Mouse (Mus musculus): ENCODE data around the gene Wdr46.

The Wdr46 gene

GRCm38 (mm10) chr17:33911052-33911812 lies 29.2 kb upstream of the Wdr46 start:
- DNase-seq (ENCODE audit: low spot score) = no peak

- no peak for DNase-seq (ENCODE audit: low spot score)
Observed at GRCm38 (mm10) chr17:33911813-33912414, 28.5 kb upstream of the Wdr46 start.

DNA sequence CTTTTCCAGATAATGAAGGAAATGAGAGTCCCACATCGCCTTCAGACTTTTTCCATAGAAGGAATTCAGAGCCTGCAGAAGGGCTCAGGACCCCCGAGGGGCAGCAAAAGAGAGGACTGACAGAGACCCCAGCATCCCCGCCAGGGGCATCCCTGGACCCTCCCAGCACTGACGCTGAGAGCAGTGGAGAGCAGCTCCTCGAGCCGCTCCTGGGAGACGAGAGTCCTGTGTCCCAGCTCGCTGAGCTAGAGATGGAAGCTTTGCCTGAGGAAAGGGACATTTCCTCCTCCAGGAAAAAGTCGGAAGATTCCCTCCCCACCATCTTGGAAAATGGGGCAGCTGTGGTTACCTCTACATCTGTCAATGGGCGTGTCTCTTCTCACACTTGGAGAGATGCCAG lies 27.2 kb upstream of the Wdr46 start:
- no peak for DNase-seq (ENCODE audit: low spot score)

GRCm38 (mm10) chr17:33913905-33914304 lies 26.6 kb upstream of the Wdr46 start:
- no peak for DNase-seq (ENCODE audit: low spot score)

DNA sequence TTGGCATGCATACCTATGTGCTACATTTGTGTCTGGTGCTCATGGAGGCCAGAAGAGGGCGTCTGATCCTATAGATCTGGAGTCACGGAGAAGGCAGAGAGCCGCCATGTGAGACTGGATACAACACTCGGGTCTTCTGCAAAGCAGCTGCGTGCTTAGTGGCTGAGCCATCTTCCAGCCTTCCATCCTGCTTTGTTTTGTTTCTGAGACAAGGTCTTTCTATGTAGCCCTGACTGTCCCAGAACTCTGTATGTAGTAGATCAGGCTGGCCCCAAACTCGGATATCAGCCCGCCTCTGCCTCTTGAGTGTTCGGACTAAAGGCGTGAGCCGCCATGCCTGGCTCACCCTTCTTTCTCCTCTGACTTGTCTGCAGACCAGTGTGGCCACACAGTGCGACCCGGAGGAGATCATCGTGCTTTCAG lies 25.5 kb upstream of the Wdr46 start:
- no peak for DNase-seq (ENCODE audit: low spot score)

- peak; percentile 96 for DNase-seq (ENCODE audit: low spot score)
Observed at GRCm38 (mm10) chr17:33915671-33916250, 24.7 kb upstream of the Wdr46 start, which contains the start of the genes Tapbp and Zbtb22. Tapbp (plus strand) TSS chr17:33915899. Zbtb22 (plus strand) TSS chr17:33915904.

GRCm38 (mm10) chr17:33916294-33916693 lies 24.2 kb upstream of the Wdr46 start:
- DNase-seq (ENCODE audit: low spot score) = no peak

GRCm38 (mm10) chr17:33916847-33917655 lies 23.4 kb upstream of the Wdr46 start:
- DNase-seq (ENCODE audit: low spot score) = no peak

DNA sequence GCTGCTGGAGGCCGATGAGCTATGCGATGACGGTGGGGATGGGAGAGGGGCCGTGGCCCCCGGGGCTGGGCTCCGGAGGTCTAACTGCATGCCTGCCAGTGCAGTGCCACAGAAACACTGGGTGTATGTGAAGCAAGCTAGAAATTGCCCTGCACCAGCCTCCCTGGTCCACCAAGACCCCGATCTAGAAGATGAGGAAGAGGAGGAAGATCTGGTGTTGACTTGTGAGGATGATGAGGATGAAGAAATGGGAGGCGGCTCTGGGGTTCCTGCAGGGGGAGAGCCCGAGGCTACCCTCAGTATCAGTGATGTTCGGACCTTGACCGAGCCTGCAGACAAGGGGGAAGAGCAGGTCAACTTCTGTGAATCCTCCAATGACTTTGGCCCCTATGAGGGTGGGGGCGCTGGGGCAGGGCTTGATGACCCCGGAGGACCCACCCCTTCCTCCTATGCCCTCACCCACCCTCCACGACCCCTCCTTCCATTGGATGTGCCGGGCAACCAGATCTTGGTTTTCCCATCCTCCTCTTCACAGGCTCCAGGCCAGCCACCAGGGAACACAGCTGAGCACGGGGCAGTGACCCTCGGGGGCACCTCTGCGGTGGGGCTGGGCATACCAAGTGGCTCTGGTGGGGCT lies 22.7 kb upstream of the Wdr46 start:
- DNase-seq (ENCODE audit: low spot score) = no peak

DNA sequence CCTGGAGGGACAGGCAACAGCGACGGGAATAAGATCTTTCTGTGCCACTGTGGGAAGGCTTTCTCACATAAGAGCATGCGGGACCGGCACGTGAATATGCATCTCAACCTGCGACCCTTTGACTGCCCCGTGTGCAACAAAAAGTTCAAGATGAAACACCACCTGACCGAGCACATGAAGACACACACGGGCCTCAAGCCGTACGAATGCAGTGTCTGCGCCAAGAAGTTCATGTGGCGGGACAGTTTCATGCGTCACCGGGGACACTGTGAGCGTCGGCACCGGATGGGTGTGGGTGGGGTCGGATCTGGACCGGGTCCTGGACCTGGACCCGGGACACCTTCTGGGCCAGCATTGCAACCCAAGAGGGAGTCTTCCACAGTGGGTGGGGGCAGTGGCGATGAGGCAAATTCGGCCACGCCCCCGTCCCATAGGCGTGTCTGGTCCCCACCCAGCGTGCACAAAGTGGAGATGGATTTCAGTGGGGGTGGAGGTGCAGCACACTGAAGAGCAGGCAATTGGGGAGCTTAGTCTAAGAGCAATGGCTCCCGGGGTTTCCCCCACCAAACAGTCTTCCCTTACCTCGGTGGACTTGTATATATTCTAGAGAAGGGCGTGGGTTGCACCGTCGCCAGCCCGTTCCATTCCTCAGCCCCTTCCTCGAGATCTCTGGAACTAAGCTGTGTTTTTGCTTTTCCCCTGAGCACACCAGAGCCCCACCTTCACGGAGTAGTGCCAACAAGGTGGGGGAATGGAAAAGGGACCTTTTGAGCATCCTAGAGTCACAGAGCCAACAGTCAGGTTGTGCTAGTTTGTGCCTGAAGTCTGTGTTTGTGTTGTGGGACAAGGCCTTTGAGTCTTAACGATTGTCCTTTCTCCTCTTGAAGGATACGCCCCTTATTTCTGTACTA lies 21.9 kb upstream of the Wdr46 start:
- no peak for DNase-seq (ENCODE audit: low spot score)

- DNase-seq (ENCODE audit: low spot score) = peak; percentile 63
Observed at GRCm38 (mm10) chr17:33919351-33920281, 20.8 kb upstream of the Wdr46 start.

DNA sequence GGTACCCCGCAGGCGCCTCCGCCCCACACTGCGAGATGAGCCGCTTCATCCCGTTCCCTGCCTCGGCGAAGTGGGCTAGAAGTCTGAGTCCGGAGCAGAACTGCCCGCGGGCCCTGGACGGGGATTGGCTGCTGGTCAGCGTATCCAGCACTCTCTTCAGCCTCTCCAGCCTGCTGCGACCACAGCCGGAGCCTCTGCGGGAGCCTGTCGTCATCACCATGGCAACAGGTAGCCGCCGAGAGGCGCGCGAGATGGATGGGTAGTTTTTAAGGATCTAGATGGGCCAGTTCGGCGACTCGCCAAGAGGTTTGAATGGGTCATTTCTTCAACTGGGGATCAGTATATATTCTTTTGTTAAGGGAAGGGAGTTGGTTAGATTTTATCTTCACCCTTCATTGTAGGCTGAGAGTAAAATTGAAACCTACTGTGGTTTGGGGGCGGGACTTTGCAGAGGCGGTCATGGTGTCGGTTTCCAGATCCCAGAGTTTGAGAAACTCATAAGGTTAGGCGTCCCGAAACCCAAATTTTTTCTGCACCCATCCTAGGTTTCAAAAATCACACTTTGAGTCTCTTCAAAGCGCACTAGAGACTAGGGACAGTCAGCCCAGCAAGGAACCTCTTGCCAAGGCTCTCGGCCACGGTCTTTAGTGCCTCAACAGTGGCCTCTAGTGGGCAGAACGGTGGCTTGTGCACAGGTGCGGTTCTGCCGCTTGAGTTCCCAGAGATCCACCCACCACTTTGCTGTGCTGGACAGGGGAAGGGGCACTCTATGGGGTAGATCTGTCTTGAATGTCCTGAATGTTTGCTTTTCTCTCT lies 20.0 kb upstream of the Wdr46 start:
- peak; percentile 85 for DNase-seq (ENCODE audit: low spot score)

DNA sequence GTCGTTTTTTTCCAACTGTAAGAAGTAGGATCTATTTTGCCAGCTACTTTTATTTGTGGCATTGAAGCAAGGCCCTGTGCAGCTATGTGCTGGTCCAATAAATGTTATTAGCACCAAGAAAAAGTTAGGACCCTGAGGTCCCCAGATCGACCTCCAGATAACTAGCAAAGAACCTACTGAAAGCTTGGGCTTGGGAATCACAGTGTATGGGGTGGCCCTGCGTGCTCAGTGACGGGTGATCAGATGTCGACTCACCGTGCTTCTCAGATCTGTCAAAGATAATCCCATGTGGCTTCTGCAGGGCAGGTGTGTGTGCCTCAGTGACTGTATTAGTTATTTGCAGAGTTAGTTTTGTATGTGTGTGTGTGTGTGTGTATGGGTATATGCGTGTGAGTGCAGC lies 19.1 kb upstream of the Wdr46 start:
- no peak for DNase-seq (ENCODE audit: low spot score)

DNA sequence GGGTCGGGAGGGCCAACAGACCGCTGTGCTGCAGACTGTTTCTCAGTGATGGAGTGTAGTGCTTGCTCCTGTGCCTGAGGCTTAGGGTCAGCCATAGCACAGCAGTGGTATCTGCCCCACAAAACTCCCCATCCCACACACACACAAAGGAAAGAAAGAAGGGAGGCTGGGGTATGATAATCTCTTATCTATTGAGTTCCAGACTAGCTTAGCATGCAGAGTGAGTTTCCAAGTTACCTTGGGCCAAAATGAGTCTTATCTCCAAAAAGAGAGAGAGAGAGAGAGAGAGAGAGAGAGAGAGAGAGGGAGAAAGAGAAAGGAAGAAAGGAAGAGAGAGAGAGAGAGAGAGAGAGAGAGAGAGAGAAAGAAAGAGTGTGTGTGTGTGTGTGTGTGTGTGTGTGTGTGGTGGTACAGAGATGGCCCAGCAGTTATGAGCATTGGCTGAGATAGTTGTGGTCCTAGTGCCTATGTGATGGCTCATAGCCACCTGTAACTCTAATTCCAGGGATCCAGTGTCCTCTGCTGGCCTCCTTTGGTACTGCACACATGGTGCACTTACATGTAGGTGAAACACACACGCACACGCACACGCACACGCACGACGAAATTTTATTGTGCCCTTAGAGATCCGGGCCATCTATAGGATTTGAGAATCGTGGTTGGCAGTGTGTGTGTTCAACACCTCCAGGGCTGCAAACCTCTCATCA lies 15.7 kb upstream of the Wdr46 start:
- DNase-seq (ENCODE audit: low spot score) = no peak

DNA sequence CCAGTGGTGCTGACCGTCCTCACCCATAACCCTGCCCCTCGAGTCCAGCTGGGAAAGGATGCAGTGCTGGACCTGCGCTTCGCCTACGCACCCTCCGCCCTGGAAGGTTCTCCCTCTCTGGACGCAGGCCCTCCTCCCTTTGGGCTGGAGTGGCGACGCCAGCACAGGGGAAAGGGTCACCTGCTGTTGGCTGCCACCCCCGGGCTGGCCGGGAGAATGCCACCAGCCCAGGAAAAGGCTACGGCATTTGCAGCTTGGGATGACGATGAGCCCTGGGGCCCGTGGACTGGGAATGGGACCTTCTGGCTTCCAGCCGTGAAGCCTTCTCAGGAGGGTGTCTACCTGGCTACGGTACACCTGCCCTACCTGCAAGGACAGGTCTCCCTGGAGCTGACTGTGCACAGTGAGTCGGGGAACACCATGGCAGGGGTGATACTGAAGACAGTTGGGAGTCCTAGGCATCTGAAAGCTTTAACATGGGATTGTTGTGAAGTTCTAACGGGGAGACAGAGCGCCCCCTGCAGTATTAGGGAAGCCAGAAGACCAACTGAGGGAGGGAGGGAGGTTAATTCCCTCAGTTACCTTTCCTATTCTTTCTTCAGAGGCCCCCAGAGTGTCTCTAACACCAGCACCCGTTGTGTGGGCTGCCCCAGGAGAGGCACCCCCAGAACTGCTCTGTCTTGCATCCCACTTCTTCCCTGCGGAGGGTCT lies 14.9 kb upstream of the Wdr46 start:
- DNase-seq (ENCODE audit: low spot score) = no peak

DNA sequence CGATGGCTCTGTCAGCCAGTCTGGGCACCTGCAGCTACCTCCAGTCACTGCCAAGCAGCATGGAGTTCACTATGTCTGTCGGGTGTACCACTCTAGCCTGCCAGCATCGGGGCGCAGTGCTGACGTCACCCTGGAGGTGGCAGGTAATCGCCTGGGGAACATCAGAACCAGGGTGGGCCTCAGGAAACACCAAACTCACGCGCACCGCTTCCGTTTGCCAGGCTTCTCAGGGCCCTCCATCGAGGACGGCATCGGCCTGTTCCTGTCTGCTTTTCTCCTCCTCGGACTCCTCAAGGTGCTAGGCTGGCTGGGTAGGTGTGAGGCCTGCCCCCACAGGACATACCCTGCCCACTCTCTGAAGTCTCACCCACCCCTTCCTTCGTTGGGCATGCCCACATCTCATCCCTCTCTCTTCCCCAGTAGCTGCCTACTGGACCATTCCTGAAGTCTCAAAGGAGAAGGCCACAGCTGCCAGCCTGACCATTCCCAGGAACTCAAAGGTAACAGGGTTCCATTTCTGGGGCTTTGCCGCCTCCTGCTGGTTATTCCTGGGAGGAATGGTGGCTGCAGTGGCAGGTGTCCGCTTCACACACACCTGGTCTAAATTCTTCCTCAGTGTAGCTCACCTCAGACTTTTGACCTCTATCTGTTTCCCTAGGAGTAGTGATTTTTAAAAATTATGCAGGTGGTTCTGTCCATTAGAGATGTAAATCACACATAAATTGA lies 14.1 kb upstream of the Wdr46 start:
- no peak for DNase-seq (ENCODE audit: low spot score)
